Mouse (Mus musculus): ENCODE measurements around the gene Unc13a.

Unc13a gene

GRCm38 (mm10) chr8:71667256-71667655 is 4.3 kb downstream of the Unc13a start:
- in situ Hi-C loops (cut with MboI, MseI), result loop anchor here in 1 of 2 experiments (10.0 kb wide), 1 partner anchor 102 kb away; the partner anchor contains the start of genes Nxnl1 and Slc27a1

GRCm38 (mm10) chr8:71666855-71667254 is 4.7 kb downstream of the Unc13a start:
- in situ Hi-C loops (cut with MboI, MseI), result loop anchor here in 1 of 2 experiments (10.0 kb wide), 1 partner anchor 102 kb away; the partner anchor contains the start of genes Nxnl1 and Slc27a1

GRCm38 (mm10) chr8:71665331-71666130 is 6.0 kb downstream of the Unc13a start:
- in situ Hi-C loops (cut with MboI, MseI), result loop anchor here in 1 of 2 experiments (10.0 kb wide), 1 partner anchor 101 kb away; the partner anchor contains the start of genes Nxnl1 and Slc27a1

GRCm38 (mm10) chr8:71660325-71661120 is 11.0 kb downstream of the Unc13a start:
- in situ Hi-C loops (cut with MboI, MseI), result loop anchor here in 1 of 2 experiments (10.0 kb wide), 1 partner anchor 96 kb away; the partner anchor contains the start of genes Nxnl1 and Slc27a1

- in situ Hi-C loops (cut with MboI, MseI), result loop anchor here (5.0 to 10.0 kb wide), 3 partner anchors 57 to 1655 kb away; partner anchors contain the start of genes Nxnl1 (in 1 of the 2) and Slc27a1 (in 1 of the 2)
These were observed 11.8 kb downstream of the Unc13a start for GRCm38 (mm10) chr8:71659751-71660150.

- in situ Hi-C loops (cut with MboI, MseI), result loop anchor here (5.0 to 10.0 kb wide), 2 partner anchors 56 to 1656 kb away; no protein-coding TSS in a partner anchor
These were observed 13.0 kb downstream of the Unc13a start for GRCm38 (mm10) chr8:71658515-71659049.

- in situ Hi-C loops (cut with MboI, MseI), result loop anchor here (5.0 to 10.0 kb wide), 2 partner anchors 56 to 1657 kb away; no protein-coding TSS in a partner anchor
These were observed 13.7 kb downstream of the Unc13a start for GRCm38 (mm10) chr8:71657816-71658215.

GRCm38 (mm10) chr8:71654600-71654999 is 17.0 kb downstream of the Unc13a start:
- in situ Hi-C loops (cut with MboI, MseI), result loop anchor here in 1 of 2 experiments (5.0 to 10.0 kb wide), 2 partner anchors 1282 to 1660 kb away; partner anchors contain the start of gene Comp

- in situ Hi-C loops (cut with MboI, MseI), result no loop called here
These were observed 26.0 kb downstream of the Unc13a start for GRCm38 (mm10) chr8:71645510-71645909.

GRCm38 (mm10) chr8:71639318-71639717 is 32.2 kb downstream of the Unc13a start:
- in situ Hi-C loops (cut with MboI, MseI), result no loop called here

GRCm38 (mm10) chr8:71638321-71638720 is 33.2 kb downstream of the Unc13a start:
- in situ Hi-C loops (cut with MboI, MseI), result no loop called here

GRCm38 (mm10) chr8:71637149-71638095 is 34.1 kb downstream of the Unc13a start:
- in situ Hi-C loops (cut with MboI, MseI), result no loop called here

GRCm38 (mm10) chr8:71633981-71634667 is 37.4 kb downstream of the Unc13a start:
- in situ Hi-C loops (cut with MboI, MseI), result loop anchor here in 1 of 2 experiments (5.0 kb wide), 1 partner anchor 72 kb away; no protein-coding TSS in a partner anchor

- in situ Hi-C loops (cut with MboI, MseI), result loop anchor here in 1 of 2 experiments (5.0 kb wide), 1 partner anchor 71 kb away; no protein-coding TSS in a partner anchor
These were observed 38.4 kb downstream of the Unc13a start for GRCm38 (mm10) chr8:71633164-71633563.

- in situ Hi-C loops (cut with MboI, MseI), result loop anchor here in 1 of 2 experiments (5.0 kb wide), 1 partner anchor 70 kb away; no protein-coding TSS in a partner anchor
These were observed 39.7 kb downstream of the Unc13a start for GRCm38 (mm10) chr8:71631897-71632296.

- in situ Hi-C loops (cut with MboI, MseI), result loop anchor here in 1 of 2 experiments (5.0 kb wide), 1 partner anchor 68 kb away; no protein-coding TSS in a partner anchor
These were observed 40.8 kb downstream of the Unc13a start for GRCm38 (mm10) chr8:71630761-71631160.

GRCm38 (mm10) chr8:71629781-71630212 is 41.8 kb downstream of the Unc13a start:
- in situ Hi-C loops (cut with MboI, MseI), result loop anchor here in 1 of 2 experiments (5.0 kb wide), 1 partner anchor 67 kb away; no protein-coding TSS in a partner anchor

GRCm38 (mm10) chr8:71629096-71629697 is 42.4 kb downstream of the Unc13a start:
- in situ Hi-C loops (cut with MboI, MseI), result no loop called here

Data from T-helper 17 cell (primary cell).